Mouse (Mus musculus) gastrocnemius, postnatal 14 days (tissue): ENCODE results near the gene Lin9. TPM values are rescaled to one million over a fixed set of nuclear protein-coding genes. Genes with fewer than 3 reads are reported as not detected.
"Not testable (repeated sequence)": the region's sequence is repeated elsewhere in the genome, so short reads cannot be mapped to it uniquely, and the experiment has no call there.

Experiments used
- DNase-seq: peaks from one replicate; pipeline ENCODE4 v3.0.0; 2021; ENCODE audit warnings: mixed read lengths
- intact Hi-C: fragments of 180-260 bp; cut with DNase I; formaldehyde crosslinking; loops from one replicate; pipeline ENCODE4 v1.15.1; 2025; ENCODE audit warnings: low total_unique reads
- long read RNA-seq, 2 experiments: library from polyadenylated mRNA; stranded (forward); transcript quantifications; one replicate each; pipeline ENCODE4 v2.0.0; 2021
- total RNA-seq, 2 experiments: library from RNA; stranded (reverse); gene quantifications; 2 replicates each; pipeline ENCODE4 v1.2.3; 2021

Lin9 gene
- total RNA-seq, result 1 to 10 TPM; 3.2 to 3.6 TPM
- long read RNA-seq, experiment 1, partial matches to known transcripts, result 0 of 3 reads
- long read RNA-seq, experiment 1, other reads (novel, unspliced or antisense), result 1 of 3 reads
- long read RNA-seq, experiment 2, partial matches to known transcripts, result 0 of 2 reads
- long read RNA-seq, experiment 2, other reads (novel, unspliced or antisense), result 2 of 2 reads

- DNase-seq, result peak; percentile 92
- intact Hi-C loops, result no loop called here
Observed at GRCm38 (mm10) chr1:180641137-180641517, at the start of gene Lin9. Lin9 (plus strand) TSS chr1:180641150.

GRCm38 (mm10) chr1:180600578-180600977 lies 40.4 kb upstream of the Lin9 start:
- no peak for DNase-seq
- intact Hi-C loops, result no loop called here

GRCm38 (mm10) chr1:180601806-180602205 lies 39.1 kb upstream of the Lin9 start:
- intact Hi-C loops, result no loop called here
- DNase-seq, result no peak

GRCm38 (mm10) chr1:180604579-180604978 lies 36.4 kb upstream of the Lin9 start:
- intact Hi-C loops, result no loop called here
- DNase-seq, result peak; percentile 79

GRCm38 (mm10) chr1:180606106-180606505 lies 34.8 kb upstream of the Lin9 start:
- no peak for DNase-seq

GRCm38 (mm10) chr1:180606796-180607577 lies 34.0 kb upstream of the Lin9 start:
- intact Hi-C loops, result no loop called here
- DNase-seq, result no peak

More at GRCm38 (mm10) chr1:180606106-180606505, 34.8 kb upstream of the Lin9 start:
- intact Hi-C loops, result no loop called here

GRCm38 (mm10) chr1:180607578-180607879 lies 33.4 kb upstream of the Lin9 start:
- intact Hi-C loops, result no loop called here
- no peak for DNase-seq

GRCm38 (mm10) chr1:180611842-180612241 lies 29.1 kb upstream of the Lin9 start:
- intact Hi-C loops, DNase-seq: not testable (repeated sequence)

GRCm38 (mm10) chr1:180616762-180617161 lies 24.2 kb upstream of the Lin9 start:
- no peak for DNase-seq
- intact Hi-C loops, result no loop called here

- intact Hi-C loops, result no loop called here
- DNase-seq, result no peak
Observed at GRCm38 (mm10) chr1:180622389-180622788, 18.6 kb upstream of the Lin9 start.

- intact Hi-C loops, result no loop called here
- no peak for DNase-seq
Observed at GRCm38 (mm10) chr1:180623911-180624310, 17.0 kb upstream of the Lin9 start.

GRCm38 (mm10) chr1:180626141-180626540 lies 14.8 kb upstream of the Lin9 start:
- DNase-seq, result peak; percentile 19
- intact Hi-C loops, result no loop called here

GRCm38 (mm10) chr1:180637796-180638195 lies 3.2 kb upstream of the Lin9 start:
- DNase-seq, intact Hi-C loops: not testable (repeated sequence)

GRCm38 (mm10) chr1:180639416-180640401 lies 1.2 kb upstream of the Lin9 start:
- intact Hi-C loops, result no loop called here
- DNase-seq, result no peak

GRCm38 (mm10) chr1:180640605-180641125 lies 285 bp upstream of the Lin9 start:
- DNase-seq, result peak; percentile 47
- intact Hi-C loops, result no loop called here

- peak; percentile 19 for DNase-seq
- intact Hi-C loops, result no loop called here
Observed at GRCm38 (mm10) chr1:180641518-180642227, 723 bp downstream of the Lin9 start.

GRCm38 (mm10) chr1:180642228-180642564 lies 1.2 kb downstream of the Lin9 start:
- intact Hi-C loops, result no loop called here
- no peak for DNase-seq

- DNase-seq, result no peak
- intact Hi-C loops, result no loop called here
Observed at GRCm38 (mm10) chr1:180691284-180691683, 50.3 kb downstream of the Lin9 start.

- peak; percentile 11 for DNase-seq
Observed at GRCm38 (mm10) chr1:180696626-180697352, 55.8 kb downstream of the Lin9 start, which contains the start of gene Mixl1. Mixl1 (minus strand) TSS chr1:180697034.

More at GRCm38 (mm10) chr1:180696626-180697352, 55.8 kb downstream of the Lin9 start, which contains the start of gene Mixl1:
- intact Hi-C loops, result no loop called here
